Mouse (Mus musculus) testis, adult 2 months (tissue): ENCODE data around the gene Tssk4. TPM values are rescaled to one million over a fixed set of nuclear protein-coding genes. Genes with fewer than 3 reads are reported as not detected.

Experiments
- H3K27ac ChIP-seq: fragments of 200-500 bp; 2 replicates; pipeline ENCODE4 v1.5.1; 2012; ENCODE audit warnings: low read depth, low read length; ENCODE audit not compliant: control insufficient read depth, insufficient read depth
- H3K27me3 ChIP-seq: fragments of 200-500 bp; 2 replicates; pipeline ENCODE4 v1.6.1; 2012; ENCODE audit warnings: mild to moderate bottlenecking, low read length, moderate library complexity; ENCODE audit not compliant: control insufficient read depth, insufficient read depth
- H3K36me3 ChIP-seq: fragments of 200-500 bp; 2 replicates; pipeline ENCODE4 v1.6.1; 2012; ENCODE audit warnings: mild to moderate bottlenecking, low read length; ENCODE audit not compliant: control insufficient read depth, insufficient read depth
- H3K4me1 ChIP-seq: fragments of 200-500 bp; 2 replicates; pipeline ENCODE4 v1.6.1; 2012; ENCODE audit warnings: low read length; ENCODE audit not compliant: control insufficient read depth, insufficient read depth
- H3K4me3 ChIP-seq: fragments of 200-500 bp; 2 replicates; pipeline ENCODE4 v1.5.1; 2012; ENCODE audit warnings: low read depth, mild to moderate bottlenecking, low read length, moderate library complexity, mixed read lengths; ENCODE audit not compliant: control insufficient read depth
- CTCF ChIP-seq: fragments of 200-500 bp; IDR thresholded peaks from 2 replicates; pipeline ENCODE4 v1.5.1; 2012; ENCODE audit warnings: low read depth, mild to moderate bottlenecking, inconsistent platforms, low read length, moderate library complexity; ENCODE audit not compliant: control insufficient read depth, insufficient read depth, insufficient replicate concordance
- POLR2A ChIP-seq: fragments of 200-500 bp; IDR thresholded peaks from 2 replicates; pipeline ENCODE4 v1.6.1; 2012; ENCODE audit warnings: low read depth, mild to moderate bottlenecking, inconsistent platforms, low read length, moderate library complexity; ENCODE audit not compliant: control insufficient read depth
- polyA plus RNA-seq: library from polyadenylated mRNA; depleted of rRNA; stranded (reverse); fragments of >200 nt; gene quantifications from 2 replicates; pipeline ENCODE4 v1.2.3, GENCODE M21; 2012

Gene Tssk4
- polyA plus RNA-seq, 1 experiment, result 200 TPM

- Histone ChIP-seq H3K27me3 (no peaks in the 10 kb centered on the region), H3K27ac (peak overlapping the region; percentile 55), H3K36me3 (peaks cover 4% of the 10 kb centered on the region), H3K4me1 (peaks cover 6% of the 10 kb centered on the region), H3K4me3 (peak overlapping the region; percentile 95)
- no peak for TF ChIP-seq CTCF
- no peak for TF ChIP-seq POLR2A
These were observed 15.0 kb upstream of the Tssk4 start for GRCm38 (mm10) chr14:55634874-55635522.

DNA sequence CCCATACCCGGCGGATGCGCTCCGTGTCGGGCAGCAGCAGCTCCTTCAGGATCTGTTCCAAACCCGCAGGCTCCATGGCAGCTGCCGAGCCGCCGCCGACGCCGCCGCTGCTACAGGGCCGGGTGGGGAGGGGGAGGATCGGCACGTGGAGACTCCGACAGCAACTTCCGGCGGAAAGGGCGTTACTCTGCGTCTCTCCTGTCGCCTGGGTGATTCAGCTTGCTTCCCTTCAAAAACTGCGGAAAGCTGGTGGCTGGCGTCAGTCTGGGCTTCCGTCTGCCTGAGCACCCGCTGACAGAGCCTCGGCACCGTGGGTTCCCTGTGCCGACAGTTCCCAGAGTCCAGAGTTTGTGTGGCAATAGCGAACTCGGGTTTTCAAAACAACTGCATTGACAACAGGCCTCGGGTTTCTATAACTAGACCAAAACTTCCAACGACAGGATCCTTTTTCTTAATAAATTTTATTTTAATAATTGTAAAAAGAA is 14.4 kb upstream of the Tssk4 start, which contains the start of gene Ipo4:
Gene Ipo4, minus strand, starts transcription at position 435 of the 485 bp plus-strand sequence.
- H3K27me3 ChIP-seq, result no peaks in the 10 kb centered on the region
- peaks cover 4% of the 10 kb centered on the region for H3K36me3 ChIP-seq
- H3K4me3 ChIP-seq, result peak within 1 kb of the TSS; percentile 95
- peak within 1 kb of the TSS; percentile 73 for H3K27ac ChIP-seq
- TF ChIP-seq POLR2A (peak; percentile 97), CTCF (0 out of 2 replicates have a peak, but pooled peaks have one; percentile 5)
- peaks cover 6% of the 10 kb centered on the region for H3K4me1 ChIP-seq

- no peak within 1 kb of the TSS for H3K27ac ChIP-seq
- TF ChIP-seq POLR2A (no peak), CTCF (no peak)
- peaks cover 5% of the 10 kb centered on the region for H3K36me3 ChIP-seq
These were observed 12.2 kb upstream of the Tssk4 start, which contains the start of gene Gm49378 for GRCm38 (mm10) chr14:55637795-55638194. Gene Gm49378 (minus strand): TSS chr14:55637895.

DNA sequence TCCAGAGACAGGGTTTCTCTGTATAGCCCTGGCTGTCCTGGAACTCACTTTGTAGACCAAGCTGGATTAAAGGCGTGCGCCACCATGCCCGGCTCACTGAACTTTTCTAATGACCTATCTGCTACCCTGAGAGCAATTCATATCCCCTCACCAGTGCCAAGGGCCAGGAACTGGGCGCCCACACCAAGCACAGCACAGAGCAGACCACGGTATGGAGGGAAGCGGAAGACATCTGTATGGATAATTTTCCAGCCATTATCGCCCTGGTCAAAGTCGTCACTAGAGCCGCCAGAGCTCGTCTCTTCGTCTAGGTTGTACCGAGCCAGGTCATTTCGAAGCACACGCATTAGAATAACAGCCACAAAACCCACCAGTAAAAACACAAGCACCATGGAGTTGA is 9.2 kb upstream of the Tssk4 start:
- Histone ChIP-seq H3K27me3 (no peaks in the 10 kb centered on the region), H3K36me3 (peaks cover 4% of the 10 kb centered on the region; the same call in 1 of the 2 replicates), H3K4me3 (no peak overlapping the region), H3K27ac (no peak overlapping the region), H3K4me1 (peaks cover 12% of the 10 kb centered on the region)
- no peak for TF ChIP-seq POLR2A

More at GRCm38 (mm10) chr14:55637795-55638194, 12.2 kb upstream of the Tssk4 start, which contains the start of gene Gm49378:
- Histone ChIP-seq H3K4me3 (peak within 1 kb of the TSS; percentile 29; the same call in 1 of the 2 replicates), H3K27me3 (no peaks in the 10 kb centered on the region), H3K4me1 (peaks cover 9% of the 10 kb centered on the region)

DNA sequence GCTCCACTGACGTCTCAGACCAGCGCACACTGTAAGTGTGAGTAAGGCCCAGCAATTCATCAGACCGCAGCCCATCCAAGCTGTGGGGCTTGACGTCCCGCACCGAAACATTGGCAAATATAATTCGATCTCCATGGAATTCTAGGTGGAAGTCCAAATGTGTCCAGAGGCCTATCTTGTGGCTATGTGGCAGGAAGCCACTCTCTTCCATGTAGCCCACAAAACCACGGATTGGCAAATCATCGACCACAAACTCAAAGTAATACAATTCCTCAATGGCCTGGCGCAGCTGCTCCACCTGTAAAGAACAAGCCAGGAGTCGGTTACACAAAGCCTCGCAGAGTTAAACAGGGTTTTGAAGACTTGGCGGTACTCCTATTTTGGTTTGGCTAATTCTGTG is 8.7 kb upstream of the Tssk4 start:
- TF ChIP-seq POLR2A (no peak), CTCF (no peak)
- H3K27ac ChIP-seq, result no peak overlapping the region
- peaks cover 3% of the 10 kb centered on the region; the same call in 1 of the 2 replicates for H3K36me3 ChIP-seq
- H3K27me3 ChIP-seq, result no peaks in the 10 kb centered on the region
- H3K4me1 ChIP-seq, result peaks cover 10% of the 10 kb centered on the region
- H3K4me3 ChIP-seq, result no peak overlapping the region

GRCm38 (mm10) chr14:55642679-55643059 is 7.3 kb upstream of the Tssk4 start:
- Histone ChIP-seq H3K36me3 (0 out of 2 replicates have a peak, but pooled peaks cover 1% of the 10 kb centered on the region), H3K4me3 (peak overlapping the region; percentile 87), H3K27me3 (no peaks in the 10 kb centered on the region), H3K4me1 (peaks cover 9% of the 10 kb centered on the region), H3K27ac (peak overlapping the region; percentile 93)
- TF ChIP-seq CTCF, result no peak
- TF ChIP-seq POLR2A, result no peak

DNA sequence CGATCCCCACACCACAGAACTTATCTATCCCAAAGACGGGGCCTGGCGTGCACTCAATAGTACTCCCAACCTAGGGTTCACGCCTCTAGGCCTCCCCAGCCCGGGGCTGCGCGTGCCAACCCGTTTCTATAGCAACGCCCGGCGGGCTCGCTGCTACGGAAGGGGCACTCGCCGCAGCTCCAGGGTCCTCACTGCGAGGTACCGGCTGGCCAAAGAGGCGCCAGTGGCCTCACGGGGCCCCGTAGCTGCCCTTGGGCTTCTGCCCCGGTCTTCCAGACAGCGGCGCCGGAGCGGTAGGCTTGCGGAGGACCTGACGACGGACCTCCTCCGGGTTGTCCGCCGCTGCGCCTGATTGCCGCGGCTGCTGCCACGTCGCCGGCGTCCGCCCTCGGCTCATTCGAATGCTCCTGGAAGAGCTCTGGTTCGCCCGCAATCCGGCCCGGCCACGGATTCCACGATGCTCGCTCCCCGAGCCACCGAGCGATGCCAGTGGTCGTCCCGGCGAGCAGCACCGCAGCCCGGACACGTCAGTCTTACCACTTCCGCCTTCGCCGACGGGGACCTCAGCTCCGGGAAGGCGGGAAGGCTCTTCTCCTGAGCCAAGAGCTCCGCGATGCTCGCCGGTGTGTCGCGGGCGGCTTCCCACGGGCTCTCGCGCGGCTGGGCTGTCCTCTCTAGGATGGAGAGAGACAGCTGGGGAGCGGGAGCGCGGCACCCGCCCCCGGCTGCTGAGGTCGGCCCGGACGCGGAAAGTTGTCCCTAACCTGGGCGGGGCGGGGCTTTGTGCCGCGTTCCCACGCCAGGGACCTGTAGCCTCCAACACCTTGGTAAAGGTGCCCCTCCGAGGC is 6.7 kb upstream of the Tssk4 start, which contains the start of gene Tm9sf1:
Gene Tm9sf1, minus strand, starts transcription at position 747 of the 848 bp plus-strand sequence.
- Histone ChIP-seq H3K4me3 (peak within 1 kb of the TSS; percentile 87), H3K27ac (peak within 1 kb of the TSS; percentile 93), H3K36me3 (0 out of 2 replicates have a peak, but pooled peaks cover 1% of the 10 kb centered on the region), H3K27me3 (no peaks in the 10 kb centered on the region), H3K4me1 (peaks cover 9% of the 10 kb centered on the region)
- no peak for TF ChIP-seq CTCF
- TF ChIP-seq POLR2A, result peak; percentile 69
